Mouse (Mus musculus): ENCODE measurements at regions not wholly inside any gene's neighbourhood (a gene's known extent, or its start where the extent isn't known, plus 50 kb on each side); places are given as distances from the start of the nearest gene placed in this dataset.

GRCm38 (mm10) chr10:117556027-117556789 lies 73.1 kb upstream of the Cpm start:
- no peak for DNase-seq

- DNase-seq, result no peak
Observed at GRCm38 (mm10) chr10:117555542-117555941, 73.8 kb upstream of the Cpm start.

GRCm38 (mm10) chr10:117555044-117555443 lies 74.3 kb upstream of the Cpm start:
- DNase-seq, result no peak

- DNase-seq, result no peak
Observed at GRCm38 (mm10) chr10:117554533-117554932, 74.8 kb upstream of the Cpm start.

GRCm38 (mm10) chr10:117553211-117554186 lies 75.8 kb upstream of the Cpm start:
- no peak for DNase-seq

- DNase-seq, result no peak
Observed at GRCm38 (mm10) chr10:117552049-117552652, 77.1 kb upstream of the Cpm start.

DNA sequence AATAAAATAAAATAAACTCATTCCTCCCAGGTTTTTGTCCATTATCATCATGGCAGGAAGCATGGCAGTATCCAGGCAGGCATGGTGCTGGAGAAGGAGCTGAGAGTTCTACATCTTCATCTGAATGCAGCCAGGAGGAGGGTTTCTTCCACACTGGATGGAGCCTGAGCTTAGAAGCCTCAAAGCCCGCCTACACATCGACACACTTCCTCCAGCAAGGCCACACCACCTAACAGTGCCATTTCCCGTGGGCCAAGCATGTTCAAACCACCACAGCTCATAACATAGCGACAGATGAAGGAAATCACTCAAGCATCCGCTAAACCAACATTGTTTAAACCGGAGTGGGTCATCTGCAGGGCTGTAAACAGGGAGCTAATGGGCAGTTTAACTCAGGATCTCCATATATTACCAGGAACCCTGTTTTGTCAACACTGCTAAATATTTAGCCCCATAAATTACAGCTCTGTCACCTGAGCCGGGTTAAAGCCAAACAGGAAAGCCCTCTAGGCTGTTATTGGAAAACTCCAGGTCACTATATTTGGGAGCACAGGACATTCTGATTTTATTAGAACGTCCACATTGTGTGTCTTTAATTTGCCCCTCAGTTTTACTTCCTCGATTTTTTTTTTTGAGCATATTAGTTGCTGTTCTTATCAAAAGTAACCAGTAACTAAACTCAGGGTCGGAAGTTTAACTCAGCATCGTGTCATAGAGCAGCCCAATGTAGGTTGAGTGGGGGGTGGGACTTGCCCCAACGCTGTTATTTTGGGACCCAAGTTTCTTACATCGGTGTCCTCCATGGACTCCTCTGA lies 77.9 kb upstream of the Cpm start:
- no peak for DNase-seq

GRCm38 (mm10) chr10:117549854-117550605 lies 79.3 kb upstream of the Cpm start:
- no peak for DNase-seq

- no peak for DNase-seq
Observed at GRCm38 (mm10) chr10:117549506-117549830, 79.8 kb upstream of the Cpm start.

- no peak for DNase-seq
Observed at GRCm38 (mm10) chr10:117548775-117549505, 80.4 kb upstream of the Cpm start.

GRCm38 (mm10) chr10:117548262-117548661 lies 81.0 kb upstream of the Cpm start:
- DNase-seq, result no peak

- DNase-seq, result no peak
Observed at GRCm38 (mm10) chr10:117547275-117547674, 82.0 kb upstream of the Cpm start.

- no peak for DNase-seq
Observed at GRCm38 (mm10) chr10:117545842-117546631, 83.3 kb upstream of the Cpm start.

- DNase-seq, result no peak
Observed at GRCm38 (mm10) chr10:117544680-117545546, 84.4 kb upstream of the Cpm start.

DNA sequence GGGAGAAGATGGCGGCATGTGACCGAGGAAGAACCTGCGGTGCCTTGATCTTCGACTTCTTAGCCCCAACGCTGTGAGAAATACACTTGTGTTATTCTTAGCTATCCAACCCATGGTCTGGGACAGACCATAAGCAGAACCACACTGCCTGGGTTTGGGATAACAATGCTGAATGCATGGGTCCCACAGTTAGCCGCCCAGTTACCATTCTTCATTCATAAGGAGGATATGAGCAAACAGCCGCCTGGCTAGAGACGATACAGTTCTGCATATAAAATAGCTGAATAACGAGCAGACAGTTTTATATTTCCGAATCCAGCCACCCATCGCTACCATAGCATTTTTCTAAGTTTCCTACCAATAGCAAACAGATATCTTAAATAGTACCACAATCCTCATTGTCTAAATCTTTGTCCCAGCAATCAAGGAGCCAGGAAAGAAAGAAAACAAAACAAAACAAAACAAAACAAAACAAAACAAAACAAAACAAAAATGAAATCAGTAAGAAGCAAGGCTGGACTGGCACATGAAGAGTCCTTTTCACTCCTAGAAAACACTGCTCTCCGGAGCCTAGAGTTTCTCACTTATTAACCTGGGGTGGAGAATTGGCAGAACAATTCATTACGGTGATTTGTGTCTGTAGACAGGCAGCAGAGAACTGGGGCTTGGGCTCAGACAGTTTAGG lies 85.2 kb upstream of the Cpm start:
- DNase-seq, result no peak

DNA sequence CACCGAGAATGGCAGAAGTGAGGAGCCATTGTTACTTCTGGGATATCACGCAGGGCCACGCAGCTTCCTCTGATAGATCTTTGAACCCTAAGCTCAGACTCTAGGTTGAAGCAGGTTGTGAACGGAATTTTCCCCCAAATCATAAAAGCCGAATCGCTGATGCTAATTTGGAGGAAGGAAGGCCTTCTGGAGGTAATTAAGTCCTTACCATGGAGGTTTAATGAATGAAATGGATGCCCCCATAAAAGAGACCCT lies 85.7 kb upstream of the Cpm start:
- DNase-seq, result no peak

DNA sequence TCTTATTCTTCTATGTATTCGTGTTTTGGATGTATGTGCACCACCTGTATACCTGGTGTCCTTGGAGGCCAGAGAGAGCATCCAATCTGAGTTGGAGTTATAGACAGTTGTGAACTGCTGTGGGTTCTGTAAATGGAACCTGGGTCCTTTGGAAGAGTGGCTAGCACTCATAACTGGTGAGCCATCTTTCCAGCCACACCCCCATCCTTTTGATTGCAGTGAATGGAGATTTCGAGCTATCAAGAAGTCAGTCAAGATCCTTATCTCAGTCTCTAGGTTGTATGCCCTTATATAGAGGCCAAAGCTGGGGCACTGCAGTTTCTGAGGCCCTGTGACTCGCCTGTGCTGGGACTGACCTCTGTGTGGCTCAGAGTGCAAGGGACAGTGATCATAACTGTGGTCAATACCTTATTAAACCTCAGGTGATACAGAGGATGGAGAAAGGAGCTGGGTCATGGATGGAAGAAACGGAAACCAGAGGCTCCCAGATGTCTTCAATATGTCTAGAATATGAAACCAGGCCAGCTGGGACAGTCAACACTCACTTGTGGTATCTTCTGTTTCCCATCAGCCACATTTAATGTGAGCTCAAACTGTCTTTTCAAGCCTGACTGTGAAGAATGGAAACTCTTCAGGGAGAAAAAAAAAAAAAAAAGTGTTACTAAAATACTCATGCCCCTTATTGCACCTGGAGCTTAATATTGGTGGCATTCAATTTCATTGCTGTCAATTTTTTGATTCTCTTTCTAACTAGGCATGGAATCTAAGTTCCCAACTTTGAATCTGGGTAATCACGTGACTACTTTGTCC lies 86.2 kb upstream of the Cpm start:
- no peak for DNase-seq

- DNase-seq, result no peak
Observed at GRCm38 (mm10) chr10:117542351-117542750, 86.9 kb upstream of the Cpm start.
